Mouse (Mus musculus) intestine, embryonic 15.5 days (tissue): ENCODE data around the gene B4galnt3. TPM values are rescaled to one million over a fixed set of nuclear protein-coding genes. Genes with fewer than 3 reads are reported as not detected.

Experiments used
- ATAC-seq: fragments of 200-750 bp; cut with Nextera tagmentation; 2 replicates; pipeline ENCODE4 v1.8.0; 2017; ENCODE audit warnings: moderate TSS enrichment, moderate library complexity
- H3K27ac ChIP-seq: fragments of 300-500 bp; sonication (generic); 2 replicates; pipeline ENCODE4 v1.5.1; 2015; ENCODE audit warnings: mild to moderate bottlenecking, inconsistent platforms
- H3K27me3 ChIP-seq: fragments of 300-500 bp; sonication (generic); replicated peaks from 2 replicates; pipeline ENCODE4 v1.6.1; 2015; ENCODE audit warnings: inconsistent platforms
- H3K36me3 ChIP-seq: fragments of 300-500 bp; sonication (generic); 2 replicates; pipeline ENCODE4 v1.6.1; 2015; ENCODE audit warnings: inconsistent platforms
- H3K4me1 ChIP-seq: fragments of 300-500 bp; sonication (generic); replicated peaks from 2 replicates; pipeline ENCODE4 v1.6.1; 2015; ENCODE audit warnings: inconsistent platforms
- H3K4me2 ChIP-seq: fragments of 300-500 bp; sonication (generic); replicated peaks from 2 replicates; pipeline ENCODE4 v1.6.1; 2015; ENCODE audit warnings: mild to moderate bottlenecking, inconsistent platforms
- H3K4me3 ChIP-seq: fragments of 300-500 bp; sonication (generic); replicated peaks from 2 replicates; pipeline ENCODE4 v1.5.1; 2015; ENCODE audit warnings: inconsistent platforms
- H3K9ac ChIP-seq: fragments of 300-500 bp; sonication (generic); 2 replicates; pipeline ENCODE4 v1.6.1; 2015; ENCODE audit warnings: inconsistent platforms
- H3K9me3 ChIP-seq: fragments of 300-500 bp; sonication (generic); 2 replicates; pipeline ENCODE4 v1.6.1; 2016; ENCODE audit warnings: inconsistent platforms
- WGBS: fragments of 180-500 bp; shearing (Covaris S2); methylation state at CpG from one replicate; pipeline ENCODE4 v1.1.7; 2015; 5-methylcytosine and 5-hydroxymethylcytosine counted together
- polyA plus RNA-seq: library from polyadenylated mRNA; unstranded; fragments of >200 nt; fragmentation: Nextera tagmentation; extraction: Ambion mirVana; gene quantifications from 2 replicates; pipeline ENCODE4 v1.2.1, GENCODE M21; 2015

B4galnt3 gene
- polyA plus RNA-seq, 1 experiment from 2014 or later: 1.4 TPM

DNA sequence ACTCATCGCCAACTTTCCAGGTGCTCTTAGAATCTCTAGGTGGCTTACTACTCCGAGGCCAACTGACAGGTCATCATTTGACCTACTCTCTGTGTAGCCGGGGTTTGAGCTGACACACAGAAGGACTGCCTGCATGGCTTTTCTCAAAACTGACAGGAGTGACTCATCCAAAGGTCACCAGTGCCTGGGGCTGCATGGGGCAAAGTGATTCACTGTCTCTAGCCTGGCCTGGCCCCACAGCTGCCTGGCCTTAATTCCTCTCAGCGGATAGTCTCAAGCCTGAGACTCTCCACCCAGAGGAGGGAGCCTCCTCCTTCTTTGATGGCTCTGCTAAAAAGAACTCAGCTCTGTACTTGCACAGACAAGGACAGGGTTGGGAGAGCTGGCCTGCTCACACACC lies 103.4 kb downstream of the B4galnt3 start:
- WGBS: 41% methylated on average over 4 of the region's 4 CpGs
- peaks cover 19% of the 10 kb centered on the region for H3K4me1 ChIP-seq

DNA sequence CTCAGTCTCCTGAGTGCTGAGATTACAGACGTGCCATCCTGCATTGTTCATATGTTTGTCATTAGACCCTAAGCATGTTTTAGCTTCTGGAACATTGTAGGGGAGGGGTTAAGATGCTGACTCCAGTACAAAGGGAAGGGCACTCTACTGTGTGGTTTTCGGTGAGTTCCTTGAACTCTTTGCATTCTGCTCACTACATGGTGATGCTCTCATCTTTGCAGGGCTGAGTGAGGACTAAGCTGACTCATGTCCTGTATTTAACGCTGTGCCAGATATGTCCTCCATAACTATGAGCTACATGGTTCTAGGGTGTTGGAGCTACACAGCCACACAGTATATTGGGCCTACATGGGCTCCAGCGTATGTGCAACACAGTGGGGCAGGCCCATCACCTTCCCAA lies 104.0 kb downstream of the B4galnt3 start:
- Histone ChIP-seq H3K9me3 (no peaks in the 10 kb centered on the region), H3K9ac (no peak overlapping the region), H3K36me3 (no peaks in the 10 kb centered on the region), H3K27ac (no peak overlapping the region), H3K27me3 (no peaks in the 10 kb centered on the region), H3K4me1 (peaks cover 19% of the 10 kb centered on the region), H3K4me3 (no peak overlapping the region), H3K4me2 (no peak overlapping the region)
- ATAC-seq: no peak
- 84% methylated on average over 4 of the region's 4 CpGs for WGBS

More for the DNA sequence above, 103.4 kb downstream of the B4galnt3 start:
- Histone ChIP-seq H3K27ac (no peak overlapping the region), H3K27me3 (no peaks in the 10 kb centered on the region), H3K9ac (no peak overlapping the region), H3K9me3 (no peaks in the 10 kb centered on the region), H3K36me3 (no peaks in the 10 kb centered on the region), H3K4me3 (no peak overlapping the region), H3K4me2 (no peak overlapping the region)
- ATAC-seq: no peak

DNA sequence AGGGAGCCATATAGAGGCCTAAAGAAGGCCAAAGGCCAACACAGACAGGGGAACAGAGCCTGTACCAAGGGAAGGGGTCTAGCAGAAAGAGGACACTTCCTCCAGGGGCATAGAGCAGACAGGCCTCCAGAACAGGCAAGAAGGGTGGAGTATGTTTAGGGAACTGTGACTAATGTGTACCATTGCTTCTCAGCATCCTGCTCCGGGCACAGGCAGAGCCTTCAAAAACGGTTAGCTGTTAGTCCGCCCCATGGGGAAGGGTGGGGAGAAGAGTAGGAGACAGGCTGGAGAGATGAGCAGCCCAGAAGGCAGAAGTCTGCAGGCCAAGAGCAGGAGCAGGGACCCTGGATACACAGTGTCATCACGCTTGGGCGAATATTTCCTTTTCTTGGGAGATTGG lies 105.1 kb downstream of the B4galnt3 start:
- Histone ChIP-seq H3K9me3 (no peaks in the 10 kb centered on the region), H3K4me1 (peaks cover 19% of the 10 kb centered on the region), H3K36me3 (no peaks in the 10 kb centered on the region), H3K27me3 (no peaks in the 10 kb centered on the region), H3K4me2 (no peak overlapping the region), H3K4me3 (no peak overlapping the region), H3K9ac (no peak overlapping the region), H3K27ac (no peak overlapping the region)
- no peak for ATAC-seq
- 85% methylated on average over 5 of the region's 5 CpGs for WGBS

DNA sequence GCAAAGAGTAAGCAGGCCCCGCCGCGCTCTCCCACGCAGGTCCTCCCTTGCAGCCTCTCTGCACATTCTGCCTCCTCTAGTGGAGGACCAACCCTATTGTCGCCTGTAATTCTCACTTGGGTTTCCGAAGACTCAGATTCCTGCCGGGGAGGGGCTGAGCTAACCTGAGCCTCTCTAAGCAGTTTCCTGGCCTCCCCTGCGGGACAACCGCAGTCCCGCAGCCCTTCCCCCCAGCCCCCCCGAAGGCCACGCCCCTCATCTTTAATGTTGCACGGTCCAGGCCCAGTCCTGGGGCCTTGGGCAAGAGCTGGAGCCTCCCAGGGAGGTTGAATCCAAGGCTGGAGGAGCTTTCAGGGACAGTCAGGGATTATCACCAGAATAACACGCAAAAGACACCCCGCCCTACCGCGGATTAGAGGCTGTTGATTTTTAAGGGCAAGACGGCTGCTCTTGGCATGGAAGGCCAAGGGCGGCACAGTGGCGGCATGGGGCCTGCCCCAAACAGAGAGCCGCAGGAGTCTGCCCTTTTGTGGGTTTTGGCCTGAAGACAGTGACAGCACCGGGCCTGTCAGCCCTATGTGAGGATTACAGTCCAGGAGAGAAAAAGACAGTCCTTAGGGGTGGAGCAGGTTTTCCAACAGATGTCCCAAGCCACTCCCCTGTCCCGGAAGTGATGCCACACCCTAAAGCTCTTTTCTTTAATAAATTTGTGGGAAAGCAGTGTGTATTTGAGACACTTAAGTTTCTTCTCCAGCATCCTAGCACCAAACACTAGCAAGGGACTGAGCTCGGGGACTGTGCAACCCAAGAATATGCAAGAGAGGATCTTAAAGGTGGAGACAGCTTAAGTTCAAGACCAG lies 105.8 kb downstream of the B4galnt3 start:
- ATAC-seq: peak; percentile 32; the same call in 1 of the 2 replicates
- Histone ChIP-seq H3K36me3 (no peaks in the 10 kb centered on the region), H3K27ac (no peak overlapping the region), H3K9ac (no peak overlapping the region), H3K9me3 (no peaks in the 10 kb centered on the region), H3K4me3 (no peak overlapping the region), H3K27me3 (no peaks in the 10 kb centered on the region), H3K4me1 (peaks cover 19% of the 10 kb centered on the region), H3K4me2 (peak overlapping the region; percentile 12; the same call in 1 of the 2 replicates)
- WGBS: 35% methylated on average over 24 of the region's 24 CpGs

DNA sequence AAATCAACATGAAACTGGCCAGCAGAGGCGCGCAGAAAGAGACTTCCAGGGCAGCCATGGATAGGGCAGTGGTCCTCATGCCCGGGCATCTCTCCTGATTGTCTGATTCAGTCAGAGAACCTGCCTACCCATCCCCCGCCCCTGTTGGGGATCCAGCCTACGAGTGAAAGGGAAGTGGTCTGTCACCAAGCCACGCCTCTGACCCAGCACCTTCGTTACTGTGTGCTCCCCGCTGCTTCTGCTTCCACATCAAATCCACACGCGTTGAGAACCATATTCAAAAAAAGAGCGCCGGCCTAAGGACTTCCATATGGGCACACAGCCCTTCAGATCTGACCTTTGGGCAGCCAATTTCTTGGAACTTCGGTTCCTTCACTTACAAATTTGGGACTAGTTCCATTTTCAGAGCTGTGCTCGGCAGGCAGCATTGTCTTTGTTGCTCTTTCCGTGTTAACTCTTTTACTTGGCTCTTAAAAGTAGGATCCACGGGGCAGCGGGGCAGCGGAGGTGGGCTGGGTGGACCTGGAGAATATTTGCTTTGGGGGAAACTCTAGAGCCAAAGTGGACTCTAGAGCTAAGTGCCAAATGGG lies 106.7 kb downstream of the B4galnt3 start:
- Histone ChIP-seq H3K27ac (no peak overlapping the region), H3K36me3 (no peaks in the 10 kb centered on the region), H3K9me3 (no peaks in the 10 kb centered on the region), H3K4me1 (peaks cover 16% of the 10 kb centered on the region), H3K4me2 (peak overlapping the region; percentile 39), H3K4me3 (no peak overlapping the region), H3K27me3 (no peaks in the 10 kb centered on the region), H3K9ac (no peak overlapping the region)
- 28% methylated on average over 18 of the region's 18 CpGs for WGBS
- no peak for ATAC-seq

DNA sequence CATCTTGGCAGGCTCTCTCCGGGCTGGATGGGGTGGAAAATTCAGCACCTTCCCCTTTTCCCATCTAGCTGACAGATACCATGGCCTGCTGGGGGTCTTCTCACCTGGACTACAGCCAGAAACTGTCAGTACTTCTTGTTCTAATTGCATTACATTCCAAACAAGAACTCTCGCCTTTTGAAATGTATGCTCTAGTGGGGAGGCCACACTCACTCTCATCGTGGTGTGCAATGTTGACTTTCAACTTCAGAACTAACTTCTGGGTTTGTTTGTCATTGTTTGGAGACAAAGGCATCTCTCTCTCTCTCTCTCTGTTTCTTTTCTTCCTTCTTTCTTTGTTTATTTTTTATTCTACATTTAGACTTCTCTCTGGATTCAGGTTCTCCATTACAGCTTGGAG lies 107.8 kb downstream of the B4galnt3 start:
- Histone ChIP-seq H3K27ac (no peak overlapping the region), H3K4me2 (no peak overlapping the region), H3K9me3 (no peaks in the 10 kb centered on the region), H3K9ac (no peak overlapping the region), H3K36me3 (no peaks in the 10 kb centered on the region), H3K4me3 (no peak overlapping the region), H3K27me3 (no peaks in the 10 kb centered on the region), H3K4me1 (peaks cover 10% of the 10 kb centered on the region; the same call in 1 of the 2 replicates)
- 41% methylated on average over 3 of the region's 3 CpGs for WGBS
- no peak for ATAC-seq

DNA sequence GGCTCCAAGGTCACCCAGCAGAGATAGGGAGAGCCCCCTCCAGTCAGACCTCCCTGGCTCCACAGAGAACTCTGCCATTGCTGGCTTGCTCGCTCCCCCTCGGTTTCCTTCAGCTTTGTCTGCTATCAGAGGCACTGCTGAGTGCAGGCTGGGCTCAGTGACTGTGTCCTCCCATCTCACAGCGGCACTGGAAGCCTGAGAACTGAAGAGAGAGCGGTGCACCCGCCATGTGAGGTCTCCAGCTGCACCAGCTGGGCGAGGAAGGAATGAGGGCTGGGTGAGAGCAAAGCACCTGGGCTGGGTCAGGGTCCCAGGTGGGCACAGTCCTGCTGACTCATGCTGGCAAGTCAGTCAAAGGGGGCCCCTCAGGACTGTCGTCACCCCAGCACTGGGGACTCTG lies 108.6 kb downstream of the B4galnt3 start:
- Histone ChIP-seq H3K36me3 (no peaks in the 10 kb centered on the region), H3K4me1 (peaks cover 10% of the 10 kb centered on the region; the same call in 1 of the 2 replicates), H3K4me2 (no peak overlapping the region), H3K9me3 (no peaks in the 10 kb centered on the region), H3K27me3 (no peaks in the 10 kb centered on the region), H3K4me3 (no peak overlapping the region), H3K27ac (no peak overlapping the region), H3K9ac (no peak overlapping the region)
- ATAC-seq: no peak; the same call in 1 of the 2 replicates
- WGBS: 68% methylated on average over 7 of the region's 7 CpGs

DNA sequence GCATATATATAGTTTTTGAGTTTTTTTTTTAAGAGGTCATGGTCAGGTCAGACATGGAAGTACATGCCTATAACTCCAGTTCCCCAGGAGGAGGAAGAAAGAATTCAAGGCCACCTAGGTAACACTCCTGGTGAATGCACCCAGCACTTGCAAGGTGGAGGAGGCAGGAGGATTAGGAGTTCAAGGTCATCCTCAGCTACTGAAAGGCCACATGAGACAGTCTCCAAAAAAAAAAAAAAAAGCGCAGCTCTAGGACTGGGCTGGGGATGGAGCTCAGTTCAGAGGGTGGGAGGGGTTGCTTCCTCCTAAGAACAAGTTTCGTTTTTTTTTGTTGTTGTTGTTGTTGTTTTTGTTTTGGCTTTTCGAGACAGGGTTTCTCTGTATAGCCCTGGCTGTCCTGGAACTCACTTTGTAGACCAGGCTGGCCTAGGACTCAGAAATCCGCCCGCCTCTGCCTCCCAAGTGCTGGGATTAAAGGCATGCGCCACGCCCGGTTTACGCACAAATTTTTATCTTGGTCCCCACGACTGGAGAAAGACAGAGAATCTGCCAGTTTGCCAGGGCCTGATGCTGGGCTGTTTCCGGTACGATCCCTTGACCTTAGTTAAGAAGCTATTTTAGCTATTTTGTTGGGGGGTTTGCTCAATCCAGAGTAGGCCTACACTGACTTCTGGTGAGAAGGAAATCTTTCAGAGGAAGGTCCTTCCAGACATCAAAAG lies 109.2 kb downstream of the B4galnt3 start:
- Histone ChIP-seq H3K9me3 (no peaks in the 10 kb centered on the region), H3K4me2 (no peak overlapping the region), H3K27ac (no peak overlapping the region), H3K27me3 (no peaks in the 10 kb centered on the region), H3K36me3 (no peaks in the 10 kb centered on the region), H3K4me1 (peaks cover 10% of the 10 kb centered on the region; the same call in 1 of the 2 replicates), H3K9ac (no peak overlapping the region), H3K4me3 (no peak overlapping the region)
- 88% methylated on average over 12 of the region's 12 CpGs for WGBS
- ATAC-seq: no peak

DNA sequence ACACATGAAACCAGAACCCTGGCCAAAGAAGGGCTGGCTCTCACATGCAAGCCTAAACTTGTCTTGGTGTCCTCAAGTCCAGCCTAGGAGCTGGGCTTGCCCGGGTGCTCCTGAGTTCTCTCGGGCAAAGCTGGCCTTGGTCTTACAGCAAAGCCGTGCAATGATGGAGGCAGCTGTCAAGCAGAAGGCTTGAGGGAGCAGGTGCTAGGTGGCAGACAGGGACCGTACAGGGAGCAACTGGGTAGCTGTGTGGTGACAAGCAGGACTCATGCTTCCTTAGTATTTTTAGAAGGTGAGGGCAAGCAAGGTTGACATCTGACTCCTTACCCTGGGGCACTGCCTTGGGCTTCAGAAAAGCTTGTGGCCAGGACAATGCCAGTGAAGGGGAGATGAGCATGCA lies 110.6 kb downstream of the B4galnt3 start:
- H3K36me3 ChIP-seq: no peaks in the 10 kb centered on the region
- no peak for ATAC-seq
- no peak overlapping the region for H3K27ac ChIP-seq
- H3K4me2 ChIP-seq: no peak overlapping the region
- H3K9me3 ChIP-seq: no peaks in the 10 kb centered on the region
- H3K9ac ChIP-seq: no peak overlapping the region
- no peak overlapping the region for H3K4me3 ChIP-seq
- peaks cover 10% of the 10 kb centered on the region; the same call in 1 of the 2 replicates for H3K4me1 ChIP-seq
- 89% methylated on average over 4 of the region's 4 CpGs for WGBS
- H3K27me3 ChIP-seq: no peaks in the 10 kb centered on the region

DNA sequence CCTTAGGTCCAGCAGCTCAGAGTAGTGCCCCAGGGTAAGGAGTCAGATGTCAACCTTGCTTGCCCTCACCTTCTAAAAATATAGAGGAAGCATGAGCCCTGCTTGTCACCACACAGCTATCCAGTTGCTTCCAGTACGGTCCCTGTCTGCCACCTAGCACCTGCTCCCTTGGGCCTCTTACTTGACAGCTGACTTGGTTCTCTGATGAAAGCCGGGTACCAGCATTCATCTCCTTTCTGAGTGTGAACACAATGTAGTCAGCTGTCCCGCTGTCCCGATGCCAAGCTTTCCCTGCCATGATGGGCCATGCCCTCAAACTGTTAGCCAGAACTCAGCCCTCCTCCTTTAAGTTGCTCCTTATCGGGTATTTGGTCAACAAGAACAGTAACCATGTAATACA lies 112.2 kb downstream of the B4galnt3 start:
- Histone ChIP-seq H3K27me3 (no peaks in the 10 kb centered on the region), H3K27ac (no peak overlapping the region), H3K36me3 (no peaks in the 10 kb centered on the region), H3K4me1 (no peaks in the 10 kb centered on the region), H3K4me2 (no peak overlapping the region), H3K9me3 (no peaks in the 10 kb centered on the region), H3K9ac (no peak overlapping the region), H3K4me3 (no peak overlapping the region)
- WGBS: 87% methylated on average over 5 of the region's 5 CpGs
- no peak for ATAC-seq

DNA sequence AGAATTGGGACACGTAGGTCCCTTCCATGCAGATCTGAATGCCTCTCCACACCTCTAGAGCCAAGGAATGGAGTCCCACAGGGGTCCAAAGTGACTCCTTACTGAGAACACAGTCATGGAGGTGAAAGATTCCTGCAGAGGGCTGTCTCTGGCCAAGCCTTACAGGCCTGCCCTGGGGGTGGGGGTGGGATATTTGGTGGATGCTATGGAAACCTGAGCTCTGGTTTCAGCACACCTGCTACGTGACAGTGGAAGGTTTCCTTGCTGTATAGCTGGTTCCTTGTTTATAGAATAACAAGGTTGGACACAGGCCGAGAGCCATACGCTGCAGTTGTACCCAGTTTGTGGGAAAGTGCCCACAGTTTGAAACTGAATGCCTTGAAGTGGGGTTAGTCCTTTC lies 113.9 kb downstream of the B4galnt3 start:
- Histone ChIP-seq H3K27ac (no peak overlapping the region), H3K27me3 (no peaks in the 10 kb centered on the region)
- 75% methylated on average over 4 of the region's 4 CpGs for WGBS

DNA sequence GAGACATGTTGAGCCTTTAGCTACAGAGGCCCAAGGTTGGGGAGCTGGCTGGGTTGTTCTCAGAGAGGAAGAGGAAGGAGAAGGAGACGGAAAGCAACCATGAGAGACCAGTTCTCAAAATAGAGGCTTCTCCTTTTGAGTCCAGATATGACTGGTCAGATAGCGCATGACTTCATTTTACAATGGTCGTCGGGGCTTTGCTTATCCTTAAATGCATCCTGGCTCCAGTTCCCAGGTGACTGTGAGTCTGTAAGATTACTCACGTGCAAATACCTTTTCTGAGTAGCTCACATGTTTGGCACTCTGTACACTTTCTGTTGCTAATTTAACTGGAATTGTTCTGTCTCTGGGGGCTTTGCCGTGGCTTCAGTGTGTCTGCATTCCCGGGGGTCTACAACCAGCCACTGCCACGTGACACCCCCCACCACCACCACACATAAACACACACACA lies 114.6 kb downstream of the B4galnt3 start:
- no peak overlapping the region for H3K4me2 ChIP-seq
- H3K27me3 ChIP-seq: no peaks in the 10 kb centered on the region
- no peak overlapping the region for H3K27ac ChIP-seq
- H3K4me1 ChIP-seq: no peaks in the 10 kb centered on the region
- H3K36me3 ChIP-seq: no peaks in the 10 kb centered on the region
- no peak overlapping the region for H3K4me3 ChIP-seq
- no peak for ATAC-seq
- 68% methylated on average over 8 of the region's 8 CpGs for WGBS
- no peak overlapping the region for H3K9ac ChIP-seq
- H3K9me3 ChIP-seq: no peaks in the 10 kb centered on the region

More for the DNA sequence above, 113.9 kb downstream of the B4galnt3 start:
- Histone ChIP-seq H3K4me3 (no peak overlapping the region), H3K9ac (no peak overlapping the region), H3K36me3 (no peaks in the 10 kb centered on the region), H3K4me2 (no peak overlapping the region), H3K4me1 (no peaks in the 10 kb centered on the region), H3K9me3 (no peaks in the 10 kb centered on the region)
- no peak for ATAC-seq
